Mouse (Mus musculus): Measurements from ENCODE around the gene Grem2. TPM values are rescaled to one million over a fixed set of nuclear protein-coding genes. Genes with fewer than 3 reads are reported as not detected.

Gene Grem2
- total RNA-seq, 1 experiment from 2014 or later: not detected

DNA sequence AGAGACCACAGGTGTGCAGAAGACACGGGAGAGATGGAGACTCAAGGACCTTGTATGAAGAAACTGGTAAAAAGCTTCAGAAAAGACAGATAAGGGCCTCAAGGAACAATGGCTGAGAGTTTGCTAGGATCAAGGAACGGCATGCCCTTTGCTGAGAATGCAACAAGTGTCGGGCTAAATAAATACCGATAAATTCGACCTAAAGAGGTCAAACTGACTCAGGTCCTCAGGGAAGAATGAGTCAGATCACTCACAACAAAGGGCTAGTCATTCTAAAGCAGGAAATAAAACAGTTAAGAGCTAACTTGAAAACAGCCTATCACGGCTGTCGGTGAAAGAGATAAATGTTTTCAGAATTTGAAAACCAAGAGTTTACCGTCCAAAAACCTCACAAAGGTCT, 95.1 kb downstream of the Grem2 start:
- no peak for ATAC-seq (replicated peaks; ENCODE audit: low read depth, poor library complexity, severe bottlenecking)

GRCm38 (mm10) chr1:174811846-174812245, 109.8 kb downstream of the Grem2 start:
- no peak for ATAC-seq (replicated peaks; ENCODE audit: low read depth, poor library complexity, severe bottlenecking)

GRCm38 (mm10) chr1:174788617-174789016, 133.0 kb downstream of the Grem2 start:
- ATAC-seq (replicated peaks; ENCODE audit: low read depth, poor library complexity, severe bottlenecking): no peak
